Mouse (Mus musculus): ENCODE measurements around the gene Rabgap1l. TPM values are rescaled to one million over a fixed set of nuclear protein-coding genes. Genes with fewer than 3 reads are reported as not detected.

Rabgap1l gene
- polyA plus RNA-seq, 1 experiment: 56.5 TPM

- H3K27me3 ChIP-seq (ENCODE audit: control insufficient read depth, insufficient read depth, low read length): no peaks in the 10 kb centered on the region
- TF ChIP-seq CTCF (IDR thresholded peaks at IDR 0.05; ENCODE audit: borderline replicate concordance, control insufficient read depth, extremely low read depth, insufficient read depth, low read length, poor library complexity) (no peak), POLR2A (IDR thresholded peaks at IDR 0.05; ENCODE audit: control insufficient read depth, extremely low read depth, insufficient read depth, low read length, poor library complexity) (no peak)
- no peak for DNase-seq
- H3K4me3 ChIP-seq (ENCODE audit: control insufficient read depth, insufficient read depth, low read length): no peak overlapping the region
- WGBS: 52% methylated on average over 3 of the region's 3 CpGs
- H3K4me1 ChIP-seq (replicated peaks; ENCODE audit: control insufficient read depth, insufficient read depth, low read length): no peaks in the 10 kb centered on the region
- no peak overlapping the region for H3K27ac ChIP-seq (ENCODE audit: control insufficient read depth, insufficient read depth, low read length)
- no peaks in the 10 kb centered on the region for H3K36me3 ChIP-seq (ENCODE audit: control insufficient read depth, insufficient read depth, low read length)
Observed at GRCm38 (mm10) chr1:160744009-160744408, 49.0 kb downstream of the Rabgap1l start.

DNA sequence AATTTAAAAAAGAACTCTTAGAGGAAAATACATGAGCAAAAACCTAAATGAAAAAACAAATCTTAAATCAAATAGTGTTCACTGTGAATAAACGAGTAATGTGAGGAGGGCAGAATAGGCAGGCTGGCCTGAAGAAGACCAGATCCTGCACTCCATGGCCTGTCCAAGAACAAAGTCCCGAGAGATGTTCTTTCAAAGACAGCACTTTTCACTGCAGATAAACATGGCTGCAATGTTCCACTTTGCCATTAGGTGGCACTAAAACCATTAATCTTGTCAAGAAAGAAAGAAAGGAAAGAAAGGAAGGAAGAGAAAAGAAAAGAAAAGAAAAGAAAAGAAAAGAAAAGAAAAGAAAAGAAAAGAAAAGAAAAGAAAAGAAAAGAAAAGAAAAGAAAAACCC, 49.8 kb downstream of the Rabgap1l start:
- no peaks in the 10 kb centered on the region for H3K27me3 ChIP-seq (ENCODE audit: control insufficient read depth, insufficient read depth, low read length)
- DNase-seq: peak; percentile 47
- WGBS: 13% methylated on average over 2 of the region's 2 CpGs
- no peaks in the 10 kb centered on the region for H3K36me3 ChIP-seq (ENCODE audit: control insufficient read depth, insufficient read depth, low read length)
- no peak overlapping the region for H3K4me3 ChIP-seq (ENCODE audit: control insufficient read depth, insufficient read depth, low read length)
- H3K4me1 ChIP-seq (replicated peaks; ENCODE audit: control insufficient read depth, insufficient read depth, low read length): no peaks in the 10 kb centered on the region
- no peak for TF ChIP-seq CTCF (IDR thresholded peaks at IDR 0.05; ENCODE audit: borderline replicate concordance, control insufficient read depth, extremely low read depth, insufficient read depth, low read length, poor library complexity)
- no peak for TF ChIP-seq POLR2A (IDR thresholded peaks at IDR 0.05; ENCODE audit: control insufficient read depth, extremely low read depth, insufficient read depth, low read length, poor library complexity)
- no peak overlapping the region for H3K27ac ChIP-seq (ENCODE audit: control insufficient read depth, insufficient read depth, low read length)

DNA sequence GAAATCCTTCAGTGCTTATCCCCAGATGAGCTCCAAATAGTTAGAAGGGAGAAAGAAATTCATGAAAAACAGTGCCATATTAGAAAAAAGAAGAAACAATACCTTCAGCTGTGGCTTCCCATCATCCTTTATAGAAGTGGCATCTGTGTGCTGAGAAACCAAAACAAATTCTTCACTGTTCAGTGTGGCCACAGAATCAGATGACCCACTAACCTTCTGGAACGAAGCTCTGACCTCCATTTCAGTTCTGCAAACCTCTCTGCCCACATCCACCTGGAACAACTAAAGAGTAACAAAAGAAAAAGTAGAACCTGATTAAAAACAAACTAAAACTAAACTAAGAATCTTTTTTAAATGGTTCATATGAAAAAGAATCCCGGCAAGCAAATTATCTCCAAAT, 52.4 kb downstream of the Rabgap1l start:
- no peak for TF ChIP-seq POLR2A (IDR thresholded peaks at IDR 0.05; ENCODE audit: control insufficient read depth, extremely low read depth, insufficient read depth, low read length, poor library complexity)
- TF ChIP-seq CTCF (IDR thresholded peaks at IDR 0.05; ENCODE audit: borderline replicate concordance, control insufficient read depth, extremely low read depth, insufficient read depth, low read length, poor library complexity): no peak
- no peak for DNase-seq
- Histone ChIP-seq H3K27ac (ENCODE audit: control insufficient read depth, insufficient read depth, low read length) (no peak overlapping the region), H3K36me3 (ENCODE audit: control insufficient read depth, insufficient read depth, low read length) (no peaks in the 10 kb centered on the region), H3K4me3 (ENCODE audit: control insufficient read depth, insufficient read depth, low read length) (no peak overlapping the region), H3K27me3 (ENCODE audit: control insufficient read depth, insufficient read depth, low read length) (no peaks in the 10 kb centered on the region), H3K4me1 (replicated peaks; ENCODE audit: control insufficient read depth, insufficient read depth, low read length) (no peaks in the 10 kb centered on the region)
- 60% methylated on average over 2 of the region's 2 CpGs for WGBS

- WGBS: 86% methylated on average over 2 of the region's 2 CpGs
- H3K36me3 ChIP-seq (ENCODE audit: control insufficient read depth, insufficient read depth, low read length): peaks cover 6% of the 10 kb centered on the region; the same call in 1 of the 2 replicates
- DNase-seq: no peak
Observed at GRCm38 (mm10) chr1:160734743-160735142, 58.3 kb downstream of the Rabgap1l start.

GRCm38 (mm10) chr1:160729944-160730343, 63.1 kb downstream of the Rabgap1l start:
- Histone ChIP-seq H3K4me3 (ENCODE audit: control insufficient read depth, insufficient read depth, low read length) (no peak overlapping the region), H3K4me1 (replicated peaks; ENCODE audit: control insufficient read depth, insufficient read depth, low read length) (no peaks in the 10 kb centered on the region), H3K36me3 (ENCODE audit: control insufficient read depth, insufficient read depth, low read length) (peaks cover 6% of the 10 kb centered on the region; the same call in 1 of the 2 replicates), H3K27ac (ENCODE audit: control insufficient read depth, insufficient read depth, low read length) (no peak overlapping the region), H3K27me3 (ENCODE audit: control insufficient read depth, insufficient read depth, low read length) (no peaks in the 10 kb centered on the region)
- TF ChIP-seq POLR2A (IDR thresholded peaks at IDR 0.05; ENCODE audit: control insufficient read depth, extremely low read depth, insufficient read depth, low read length, poor library complexity) (no peak), CTCF (IDR thresholded peaks at IDR 0.05; ENCODE audit: borderline replicate concordance, control insufficient read depth, extremely low read depth, insufficient read depth, low read length, poor library complexity) (no peak)
- DNase-seq: no peak
- WGBS: 93% methylated on average over 4 of the region's 4 CpGs

More at GRCm38 (mm10) chr1:160734743-160735142, 58.3 kb downstream of the Rabgap1l start:
- Histone ChIP-seq H3K27me3 (ENCODE audit: control insufficient read depth, insufficient read depth, low read length) (no peaks in the 10 kb centered on the region), H3K4me1 (replicated peaks; ENCODE audit: control insufficient read depth, insufficient read depth, low read length) (no peaks in the 10 kb centered on the region), H3K27ac (ENCODE audit: control insufficient read depth, insufficient read depth, low read length) (no peak overlapping the region), H3K4me3 (ENCODE audit: control insufficient read depth, insufficient read depth, low read length) (no peak overlapping the region)
- TF ChIP-seq CTCF (IDR thresholded peaks at IDR 0.05; ENCODE audit: borderline replicate concordance, control insufficient read depth, extremely low read depth, insufficient read depth, low read length, poor library complexity) (no peak), POLR2A (IDR thresholded peaks at IDR 0.05; ENCODE audit: control insufficient read depth, extremely low read depth, insufficient read depth, low read length, poor library complexity) (no peak)

DNA sequence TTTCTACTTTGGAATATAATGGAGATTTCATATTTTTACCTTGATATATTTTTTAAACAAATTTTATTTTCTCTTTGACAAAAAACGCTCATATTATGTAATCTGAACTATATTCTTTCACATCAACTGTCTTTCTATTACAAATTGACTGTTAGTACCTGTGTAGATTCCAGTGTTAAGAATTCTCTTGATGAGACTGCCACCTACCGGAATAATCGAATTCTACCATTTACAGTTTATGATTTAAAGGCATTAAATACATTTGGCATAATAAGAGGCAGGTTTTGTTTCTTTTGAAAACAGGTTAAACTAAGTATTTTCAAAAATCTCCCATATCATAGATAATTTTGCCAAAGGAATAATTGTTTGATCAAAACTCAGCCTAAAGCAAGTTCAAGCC, 75.3 kb downstream of the Rabgap1l start:
- H3K27ac ChIP-seq (ENCODE audit: control insufficient read depth, insufficient read depth, low read length): no peak overlapping the region
- H3K27me3 ChIP-seq (ENCODE audit: control insufficient read depth, insufficient read depth, low read length): no peaks in the 10 kb centered on the region
- no peaks in the 10 kb centered on the region for H3K36me3 ChIP-seq (ENCODE audit: control insufficient read depth, insufficient read depth, low read length)
- WGBS: 28% methylated on average over 3 of the region's 3 CpGs
- TF ChIP-seq POLR2A (IDR thresholded peaks at IDR 0.05; ENCODE audit: control insufficient read depth, extremely low read depth, insufficient read depth, low read length, poor library complexity) (no peak), CTCF (IDR thresholded peaks at IDR 0.05; ENCODE audit: borderline replicate concordance, control insufficient read depth, extremely low read depth, insufficient read depth, low read length, poor library complexity) (no peak)
- no peak overlapping the region for H3K4me3 ChIP-seq (ENCODE audit: control insufficient read depth, insufficient read depth, low read length)
- DNase-seq: no peak
- H3K4me1 ChIP-seq (replicated peaks; ENCODE audit: control insufficient read depth, insufficient read depth, low read length): no peaks in the 10 kb centered on the region

DNA sequence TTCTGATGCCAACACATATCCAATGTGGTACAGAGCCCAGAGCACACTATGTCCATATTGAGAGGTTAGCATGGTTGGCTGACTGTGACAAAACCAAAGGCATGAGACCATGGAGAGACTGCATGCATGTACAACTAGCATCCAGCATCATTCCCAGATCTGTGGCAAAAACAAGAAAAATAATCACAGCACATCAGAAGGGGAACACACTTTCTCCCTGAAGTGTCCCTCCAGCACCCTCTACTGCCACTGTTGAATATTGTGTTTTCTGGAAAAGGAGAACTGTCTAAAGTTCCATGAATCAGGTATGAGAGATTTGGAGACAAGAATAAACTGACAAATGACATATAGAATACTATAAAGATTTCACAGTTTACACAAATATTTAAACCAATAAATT, 78.3 kb downstream of the Rabgap1l start:
- no peaks in the 10 kb centered on the region for H3K27me3 ChIP-seq (ENCODE audit: control insufficient read depth, insufficient read depth, low read length)
- no peaks in the 10 kb centered on the region for H3K36me3 ChIP-seq (ENCODE audit: control insufficient read depth, insufficient read depth, low read length)
- no peak for DNase-seq
- H3K4me1 ChIP-seq (replicated peaks; ENCODE audit: control insufficient read depth, insufficient read depth, low read length): no peaks in the 10 kb centered on the region
- no peak overlapping the region for H3K4me3 ChIP-seq (ENCODE audit: control insufficient read depth, insufficient read depth, low read length)
- no peak overlapping the region for H3K27ac ChIP-seq (ENCODE audit: control insufficient read depth, insufficient read depth, low read length)
- TF ChIP-seq CTCF (IDR thresholded peaks at IDR 0.05; ENCODE audit: borderline replicate concordance, control insufficient read depth, extremely low read depth, insufficient read depth, low read length, poor library complexity): no peak
- TF ChIP-seq POLR2A (IDR thresholded peaks at IDR 0.05; ENCODE audit: control insufficient read depth, extremely low read depth, insufficient read depth, low read length, poor library complexity): no peak

Measured in thymus, adult 2 months (tissue).